Mouse (Mus musculus): ENCODE data around the gene Cenpk.

The Cenpk gene

DNA sequence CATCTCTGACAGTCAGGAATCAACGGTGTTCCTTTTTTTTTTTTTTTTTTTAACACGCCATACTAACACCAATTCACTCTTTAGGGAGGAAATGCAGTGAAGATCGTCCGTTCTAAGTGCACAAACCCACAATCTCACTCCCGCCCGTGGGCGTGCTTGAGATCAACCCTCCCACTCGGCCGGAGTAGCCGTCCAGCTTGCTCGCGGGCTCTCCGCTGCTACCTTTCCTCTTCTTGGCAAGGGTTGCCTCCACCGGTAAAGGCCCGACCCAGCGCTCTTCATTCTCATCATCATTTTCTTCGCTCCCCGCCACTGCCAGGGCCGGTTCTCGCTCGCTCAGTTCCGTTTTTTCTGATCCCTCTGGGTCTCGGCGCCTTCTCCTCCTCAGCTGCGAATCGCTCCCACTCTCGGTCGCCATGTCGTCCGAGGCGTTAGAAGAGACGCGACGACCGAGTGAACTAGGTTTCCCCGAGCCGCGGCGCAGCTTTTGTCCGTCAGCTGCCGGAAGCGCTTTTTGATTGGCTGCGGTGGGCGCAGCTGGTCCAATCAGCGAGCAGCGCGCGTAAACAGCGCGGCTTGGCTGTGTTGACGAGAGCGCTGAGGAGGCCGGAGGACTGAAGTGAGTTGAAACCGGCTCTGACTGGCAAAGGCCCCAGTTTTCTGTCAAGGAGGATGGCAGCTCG, at the start of gene Cenpk, which contains the start of gene Ppwd1:
TSS of gene Cenpk (plus strand) at position 228 of the 683 bp plus-strand sequence.
TSS of gene Ppwd1 (minus strand) at position 460 of the 683 bp plus-strand sequence.
- WGBS, result under 1% methylated on average over 55 of the region's 55 CpGs

DNA sequence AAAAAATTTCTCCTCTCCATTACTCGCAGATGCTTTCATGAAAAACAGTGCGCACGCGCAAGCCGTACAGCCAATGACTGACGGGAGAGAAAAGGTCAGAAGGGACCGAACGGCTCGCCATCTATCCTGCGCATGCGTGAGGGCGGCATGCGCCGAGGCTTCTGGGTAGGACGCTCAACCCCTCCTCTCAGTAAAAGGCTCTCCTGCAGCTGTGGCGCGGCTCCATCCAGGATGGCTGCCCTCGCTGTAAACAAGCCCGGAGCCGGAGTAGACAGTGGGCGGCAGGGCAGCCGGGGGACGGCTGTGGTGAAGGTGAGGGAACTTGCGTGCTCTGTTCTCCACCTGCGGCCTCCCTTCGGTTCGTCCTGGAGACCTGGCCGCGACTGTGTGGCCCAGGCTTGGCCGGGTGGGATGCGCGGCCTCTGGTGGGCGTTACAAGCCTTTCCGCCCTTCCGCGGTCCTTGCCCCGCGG, 49.7 kb upstream of the Cenpk start, which contains the start of gene Trim23:
TSS of gene Trim23 (plus strand) at position 148 of the 472 bp plus-strand sequence.
- WGBS, result under 1% methylated on average over 38 of the region's 38 CpGs

DNA sequence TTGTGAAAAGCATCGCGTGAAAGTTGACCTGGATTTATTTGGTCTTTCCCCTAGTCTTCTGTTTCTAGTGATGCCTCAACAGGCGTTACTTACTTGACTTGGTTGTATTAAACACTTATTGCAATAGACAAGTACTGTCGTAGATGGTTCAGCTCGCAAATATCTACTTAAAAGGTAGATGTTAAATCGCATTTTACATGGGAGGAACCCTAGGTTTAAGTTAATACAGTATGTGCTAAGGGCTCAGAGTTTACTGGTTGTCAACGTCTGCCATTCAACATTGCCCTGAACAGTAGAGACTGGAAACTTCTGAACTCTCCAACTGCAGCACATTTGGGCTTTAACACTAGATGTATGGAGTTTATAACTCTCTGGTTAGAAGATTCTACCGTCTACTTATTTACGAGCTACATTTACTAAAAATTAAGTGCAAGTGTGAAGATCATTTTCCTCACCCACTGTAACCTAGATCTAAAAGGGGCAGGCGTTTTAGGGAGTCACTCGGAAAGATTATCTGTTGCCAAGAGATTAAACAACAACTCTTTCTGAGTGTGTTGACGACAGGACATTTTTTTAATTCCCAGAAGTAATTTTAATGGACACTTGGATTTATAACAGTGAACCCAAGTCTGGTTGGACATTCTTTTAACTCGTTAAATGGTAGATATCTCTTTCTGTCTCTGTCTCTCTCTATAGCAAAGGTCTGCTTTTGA, 49.1 kb upstream of the Cenpk start:
- 10% methylated on average over 13 of the region's 13 CpGs for WGBS

DNA sequence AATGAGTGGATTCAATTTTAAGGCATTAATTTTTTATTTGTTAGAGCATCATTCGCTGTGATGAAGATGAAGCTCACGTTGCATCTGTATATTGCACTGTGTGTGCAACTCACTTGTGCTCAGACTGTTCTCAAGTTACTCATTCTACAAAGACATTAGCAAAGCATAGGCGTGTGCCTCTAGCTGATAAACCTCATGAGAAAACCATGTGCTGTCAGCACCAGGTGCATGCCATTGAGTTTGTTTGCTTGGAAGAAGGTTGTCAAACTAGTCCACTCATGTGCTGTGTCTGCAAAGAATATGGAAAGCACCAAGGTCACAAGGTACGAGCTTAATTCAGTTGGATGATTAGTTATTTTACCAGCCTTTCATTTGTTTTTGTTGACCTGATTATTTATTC, 41.1 kb upstream of the Cenpk start:
- 89% methylated on average over 4 of the region's 4 CpGs for WGBS

DNA sequence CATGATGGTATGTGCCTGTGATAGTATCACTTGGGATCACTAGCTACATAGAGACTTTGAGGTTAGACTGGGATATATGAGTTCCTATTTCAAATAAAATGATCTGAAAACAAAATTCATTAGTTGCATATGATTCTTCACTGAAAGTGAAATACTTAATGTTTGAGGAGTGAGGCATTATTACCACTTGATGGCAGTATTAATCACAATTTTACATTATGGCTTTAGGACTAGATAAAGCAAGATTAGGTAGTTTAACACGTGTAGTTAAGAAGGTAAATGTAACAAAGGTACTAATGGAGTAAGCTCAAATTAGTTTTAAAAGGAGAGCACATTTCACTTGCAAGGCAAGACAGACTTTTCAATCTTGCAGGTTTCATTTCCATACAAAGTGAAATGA, 24.1 kb upstream of the Cenpk start:
- 51% methylated on average over 1 of the region's 1 CpGs for WGBS

DNA sequence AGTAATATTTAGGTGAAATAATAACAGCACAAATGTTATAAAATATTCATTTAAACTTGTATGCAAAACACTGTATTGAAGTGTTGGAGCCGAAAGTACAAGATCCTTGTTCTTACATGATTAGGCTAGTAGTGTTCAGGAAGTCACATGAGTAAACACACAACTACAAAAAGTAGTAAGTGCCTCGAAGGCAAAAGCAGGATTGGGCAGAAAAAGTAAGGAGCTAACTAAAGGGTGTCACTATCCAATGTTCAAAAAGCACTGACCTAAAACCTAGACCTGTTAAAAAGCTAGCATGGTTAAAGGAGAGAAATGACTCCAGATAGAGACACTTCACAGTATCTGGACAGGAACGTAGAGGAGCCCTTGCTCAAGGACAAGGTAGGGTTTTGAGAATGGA, 933 bp upstream of the Cenpk start:
- 46% methylated on average over 3 of the region's 3 CpGs for WGBS

DNA sequence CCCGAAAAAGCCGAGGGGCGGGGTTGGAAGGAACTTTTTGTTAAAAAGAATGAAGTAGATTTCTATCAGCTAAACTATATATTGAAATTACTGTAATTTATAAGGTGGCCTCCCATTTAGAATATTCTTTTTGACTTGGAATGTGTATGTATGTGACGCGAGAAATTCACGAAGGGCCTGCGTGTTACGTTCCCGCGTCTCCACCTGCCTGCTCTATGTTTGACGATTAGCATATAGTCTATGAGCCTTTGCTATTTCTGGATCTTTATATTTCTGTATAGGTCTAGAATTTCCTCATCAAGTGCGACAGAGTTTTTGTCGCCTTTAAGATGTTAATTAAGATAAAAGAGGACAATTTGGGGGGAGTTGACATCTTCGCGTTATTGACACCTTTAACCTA, 770 bp downstream of the Cenpk start:
- 2% methylated on average over 15 of the region's 15 CpGs for WGBS

DNA sequence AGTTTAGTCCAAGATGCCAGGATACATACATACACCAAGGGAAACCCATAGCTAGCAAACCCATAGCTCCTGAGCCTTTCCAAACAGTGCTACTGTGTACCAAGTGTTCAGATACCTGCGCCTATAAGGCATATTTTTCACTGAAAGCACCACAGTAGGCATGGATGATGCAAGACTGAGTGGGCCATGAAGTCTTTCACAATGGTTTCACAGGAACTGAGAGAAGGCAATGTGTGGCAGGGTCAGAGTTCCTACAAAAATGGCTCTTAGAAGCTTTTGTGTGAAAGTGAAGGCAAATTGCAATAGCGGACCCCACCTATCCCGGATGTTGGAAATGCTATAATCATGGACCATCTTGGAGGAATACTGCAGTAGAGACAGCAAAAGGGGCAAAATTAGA, 30.6 kb downstream of the Cenpk start:
- 98% methylated on average over 3 of the region's 3 CpGs for WGBS

DNA sequence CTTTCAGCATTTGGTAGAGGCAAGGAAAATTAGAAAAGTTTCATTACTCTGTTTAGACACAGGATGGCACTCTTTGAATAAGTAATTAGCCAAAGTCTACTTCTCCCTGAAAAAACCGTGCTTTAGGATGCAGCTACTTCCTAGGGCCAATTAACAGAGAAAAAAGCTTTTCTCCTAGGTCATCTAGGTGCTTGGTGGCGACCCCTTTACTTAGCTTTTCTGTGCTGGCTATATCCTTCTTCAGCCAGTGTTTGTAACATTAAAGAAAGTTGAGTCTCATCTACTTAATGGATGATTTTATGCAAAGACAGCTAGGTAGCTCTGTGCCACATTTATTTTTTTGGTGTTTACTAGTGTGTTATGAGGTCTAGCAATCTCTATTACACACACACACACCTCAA, 56.6 kb downstream of the Cenpk start:
- WGBS, result 2% methylated on average over 2 of the region's 2 CpGs

DNA sequence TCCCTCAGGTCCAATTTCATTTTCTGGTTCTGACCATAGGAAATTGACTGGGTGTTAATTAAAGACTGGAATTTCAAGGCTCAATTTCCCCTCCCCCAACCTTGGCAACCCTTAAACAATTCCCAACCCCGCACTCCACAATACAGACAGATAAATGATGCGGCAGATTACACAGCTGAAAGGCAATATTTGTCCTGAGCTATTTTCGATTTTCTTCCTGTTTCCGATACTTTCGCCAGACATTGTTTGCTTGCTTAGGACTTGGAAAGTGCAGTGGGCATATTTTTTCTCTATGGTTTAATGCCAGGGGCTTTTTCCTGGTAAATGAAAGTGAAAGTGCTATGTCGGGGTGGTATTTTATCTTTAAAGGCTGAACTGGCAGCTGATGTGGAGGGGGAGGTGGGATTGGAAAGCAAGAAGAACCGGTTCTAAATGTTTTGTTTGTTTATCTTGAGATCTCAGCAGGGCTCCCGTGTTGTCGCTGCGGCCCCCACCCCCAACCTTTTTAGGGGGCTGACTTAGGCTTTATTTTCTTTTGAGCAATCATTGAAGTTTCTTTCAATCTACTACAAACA, 57.4 kb downstream of the Cenpk start:
- WGBS, result under 1% methylated on average over 10 of the region's 10 CpGs

DNA sequence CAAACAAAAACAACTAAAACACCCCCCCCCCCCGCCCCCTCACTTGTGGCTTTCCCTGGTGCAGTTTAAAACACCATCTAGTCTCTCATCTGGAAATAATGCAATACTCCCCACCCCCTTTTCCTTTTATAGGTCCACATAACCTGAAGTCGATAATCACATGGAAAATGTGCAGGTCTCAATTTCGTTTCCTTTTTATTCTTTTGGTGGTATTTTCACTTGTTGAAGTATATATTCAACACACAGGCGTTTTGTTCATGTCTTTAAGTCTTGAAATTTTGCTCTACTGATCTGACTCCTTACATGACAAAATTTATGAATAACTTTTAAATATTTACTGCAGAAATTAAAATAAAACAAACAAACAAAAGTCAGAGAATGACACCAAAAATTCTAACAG, 57.9 kb downstream of the Cenpk start:
- 0% methylated on average over 4 of the region's 4 CpGs for WGBS

DNA sequence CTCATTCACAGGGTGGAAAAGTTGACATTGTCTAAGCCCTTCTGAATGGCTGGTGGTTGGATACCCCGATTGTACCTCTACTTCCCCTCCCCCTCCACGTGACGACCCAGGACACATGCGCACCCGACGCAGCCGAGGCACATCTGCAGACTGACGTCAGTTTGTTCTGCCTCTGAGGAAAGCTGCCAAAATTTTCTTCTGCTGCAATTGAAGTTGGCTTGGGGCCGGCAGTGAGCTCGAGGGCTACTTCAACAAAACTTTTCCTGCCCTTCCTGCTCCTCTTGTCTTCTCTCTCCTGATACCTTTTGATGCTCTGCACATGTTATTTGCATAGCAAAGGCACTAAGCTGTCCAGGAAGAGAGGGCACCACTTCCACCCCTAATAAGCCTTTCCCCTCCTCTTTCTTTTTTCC, 58.5 kb downstream of the Cenpk start:
- WGBS, result under 1% methylated on average over 10 of the region's 10 CpGs

DNA sequence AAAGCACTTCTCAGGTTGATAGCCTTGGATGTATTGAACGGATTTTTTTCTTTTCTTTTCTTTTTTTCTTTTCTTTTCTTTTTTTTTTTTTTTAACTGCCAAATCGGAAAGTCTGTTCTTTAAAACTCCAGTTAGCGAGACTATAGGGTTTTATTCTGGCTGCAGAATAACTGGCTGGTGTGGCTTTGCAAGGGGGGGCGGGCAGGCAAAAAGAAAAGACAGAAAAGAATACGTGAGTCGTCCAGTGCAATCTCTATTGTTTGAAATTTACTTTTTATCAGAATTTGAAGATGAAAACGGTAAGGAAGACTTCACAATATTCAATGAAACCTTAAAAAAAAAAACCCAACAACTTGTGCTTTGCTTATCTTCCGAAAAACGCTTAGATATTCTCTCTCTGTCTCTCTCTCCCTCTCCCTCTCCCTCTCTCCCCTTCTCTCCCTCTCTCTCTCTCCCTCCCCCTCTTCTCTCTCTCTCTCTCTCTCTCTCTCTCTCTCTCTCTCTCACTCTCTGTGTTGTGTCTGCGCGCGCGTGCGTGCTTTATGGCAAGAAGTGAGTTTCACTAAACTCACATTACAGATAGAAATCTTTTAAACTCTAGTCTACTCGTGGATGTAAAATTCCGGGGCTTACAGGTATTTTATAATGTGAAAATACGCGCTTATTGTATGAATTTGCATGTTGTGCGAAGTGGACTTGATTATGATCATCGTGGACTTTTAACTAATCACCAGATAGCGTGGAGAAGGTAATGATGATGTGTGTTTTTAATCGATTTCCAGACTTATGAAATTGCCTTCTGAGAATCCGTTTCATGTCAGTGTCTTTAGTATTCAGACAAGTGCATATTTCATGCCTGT, 59.2 kb downstream of the Cenpk start, which contains the start of gene Adamts6:
TSS of gene Adamts6 (plus strand) at position 470 of the 860 bp plus-strand sequence.
- WGBS, result 1% methylated on average over 23 of the region's 23 CpGs

DNA sequence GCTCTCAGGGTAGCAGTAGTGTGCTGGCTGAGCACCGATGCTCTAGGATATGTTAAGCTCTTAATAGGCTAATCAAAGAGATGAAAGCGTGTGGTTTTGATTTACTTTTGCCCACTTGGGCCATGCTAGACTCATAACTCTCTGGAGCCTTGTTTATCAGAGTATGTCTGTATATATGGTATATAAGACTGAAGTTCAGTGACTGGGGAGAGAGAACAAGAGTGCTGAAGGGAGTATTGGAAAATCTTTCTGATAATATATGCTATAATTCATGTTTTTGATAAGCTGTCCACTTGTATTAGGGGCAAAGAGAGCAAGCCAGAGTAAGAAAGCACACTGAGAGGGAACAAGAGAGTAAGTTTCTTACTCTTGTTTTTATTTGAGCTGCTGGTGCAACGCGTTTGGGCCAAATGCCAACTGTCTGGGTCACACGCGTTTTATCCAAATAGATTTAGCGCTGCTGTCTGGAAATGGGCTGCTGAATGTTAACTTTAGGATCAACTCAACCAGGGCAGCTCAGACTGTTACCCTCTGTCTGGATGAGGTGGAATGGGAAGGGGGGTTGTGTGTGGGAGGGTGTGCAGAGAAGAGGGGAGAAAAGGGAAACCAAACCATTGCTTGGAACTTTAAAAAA, 59.9 kb downstream of the Cenpk start:
- WGBS, result 9% methylated on average over 7 of the region's 7 CpGs

DNA sequence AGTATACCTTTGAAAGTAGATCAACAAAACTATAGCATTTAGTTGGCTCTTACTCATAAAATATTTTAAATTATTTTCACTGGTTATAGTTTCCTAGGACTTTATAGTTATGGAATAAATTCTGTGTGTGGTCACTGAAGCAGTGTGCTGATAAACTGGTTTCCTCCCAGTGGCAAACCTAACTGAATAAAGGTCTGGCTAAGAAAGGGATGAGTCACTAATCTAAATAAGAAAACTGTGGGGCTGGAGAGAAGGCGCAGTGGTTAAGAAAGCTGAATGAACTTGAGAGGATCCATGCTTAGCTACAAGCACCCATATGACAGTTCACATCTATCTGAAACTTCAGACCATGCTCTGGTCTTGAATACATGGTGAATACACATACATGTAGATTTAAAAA, 67.1 kb downstream of the Cenpk start:
- 85% methylated on average over 1 of the region's 1 CpGs for WGBS
